Mouse (Mus musculus) stomach, embryonic 16.5 days (tissue): Measurements from ENCODE around the gene Diexf. TPM values are rescaled to one million over a fixed set of nuclear protein-coding genes. Genes with fewer than 3 reads are reported as not detected.

ENCODE experiments used
- ATAC-seq: fragments of 200-750 bp; cut with Nextera tagmentation; 2 replicates; pipeline ENCODE4 v1.8.0; 2017; ENCODE audit warnings: moderate number of reproducible peaks, moderate TSS enrichment; ENCODE audit not compliant: insufficient read depth, low FRiP score
- H3K27ac ChIP-seq: fragments of 300-500 bp; sonication (generic); 2 replicates; pipeline ENCODE4 v1.5.1; 2014; ENCODE audit warnings: low read length
- H3K27me3 ChIP-seq: fragments of 300-500 bp; sonication (generic); 2 replicates; pipeline ENCODE4 v1.6.1; 2014; ENCODE audit warnings: low read length, control low read depth, mixed read lengths; ENCODE audit not compliant: control insufficient read depth, insufficient read depth
- H3K36me3 ChIP-seq: fragments of 300-500 bp; sonication (generic); 2 replicates; pipeline ENCODE4 v1.6.1; 2014; ENCODE audit warnings: low read length; ENCODE audit not compliant: control insufficient read depth, insufficient read depth
- H3K4me1 ChIP-seq: fragments of 300-500 bp; sonication (generic); 2 replicates; pipeline ENCODE4 v1.6.1; 2014; ENCODE audit warnings: low read length, control low read depth, mixed read lengths; ENCODE audit not compliant: control insufficient read depth, insufficient read depth
- H3K4me2 ChIP-seq: fragments of 300-500 bp; sonication (generic); 2 replicates; pipeline ENCODE4 v1.6.1; 2014; ENCODE audit warnings: low read depth, low read length, mixed read lengths
- H3K4me3 ChIP-seq: fragments of 300-500 bp; sonication (generic); replicated peaks from 2 replicates; pipeline ENCODE4 v1.5.1; 2014; ENCODE audit warnings: mild to moderate bottlenecking, low read length
- H3K9ac ChIP-seq: fragments of 300-500 bp; sonication (generic); 2 replicates; pipeline ENCODE4 v1.6.1; 2014; ENCODE audit warnings: low read length
- H3K9me3 ChIP-seq: fragments of 300-500 bp; sonication (generic); replicated peaks from 2 replicates; pipeline ENCODE4 v1.6.1; 2016; ENCODE audit warnings: low read length, control low read depth; ENCODE audit not compliant: control insufficient read depth
- WGBS: fragments of 180-500 bp; shearing (Covaris S2); extraction: QIAGEN DNeasy Blood & Tissue Kit; methylation state at CpG from one replicate; pipeline ENCODE4 v1.1.7; 2014; 5-methylcytosine and 5-hydroxymethylcytosine counted together
- polyA plus RNA-seq: library from polyadenylated mRNA; unstranded; fragments of >200 nt; fragmentation: Nextera tagmentation; extraction: Ambion mirVana; gene quantifications from 2 replicates; pipeline ENCODE4 v1.2.1, GENCODE M21; 2015

Diexf gene
- polyA plus RNA-seq = 6.6 and 6.8 TPM in 2 replicates

DNA sequence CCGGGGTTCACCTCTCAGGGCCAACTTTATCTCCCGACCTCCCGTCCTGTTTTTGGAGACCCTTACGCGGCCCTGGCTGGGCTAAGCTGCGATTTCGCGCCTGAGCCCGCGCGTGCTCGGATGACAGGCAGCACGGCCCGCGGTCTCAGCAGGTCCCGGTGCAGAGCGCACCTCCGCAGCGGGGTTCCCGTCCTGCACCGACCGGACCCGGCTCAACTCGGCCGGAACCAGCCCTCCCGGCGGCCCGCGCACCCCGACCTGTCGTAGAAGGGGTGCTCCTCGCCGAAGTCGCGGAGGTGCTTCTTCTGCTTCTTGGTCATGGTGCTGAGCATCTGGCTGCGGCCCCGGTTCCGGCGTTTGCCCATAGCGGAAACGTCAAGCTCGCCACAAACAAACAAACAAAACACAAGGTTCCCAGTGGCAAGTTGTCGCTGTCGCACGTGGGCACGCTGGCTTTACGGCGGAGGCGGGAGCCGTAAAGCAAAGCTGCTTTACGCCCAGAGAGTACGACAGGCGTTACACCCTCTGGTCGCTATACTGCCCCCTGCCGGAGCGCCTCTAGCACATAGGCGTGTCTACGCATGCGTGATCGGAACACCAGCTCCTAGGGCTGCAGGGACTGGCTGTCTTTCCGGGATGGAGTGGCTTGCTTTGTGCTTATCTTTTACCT is at the start of gene Diexf:
Gene Diexf, minus strand, starts transcription at position 487 of the 670 bp plus-strand sequence.
- no peaks in the 10 kb centered on the region for H3K36me3 ChIP-seq
- H3K27ac ChIP-seq = peak within 1 kb of the TSS; percentile 74
- ATAC-seq = peak; percentile 92
- under 1% methylated on average over 61 of the region's 61 CpGs for WGBS
- no peaks in the 10 kb centered on the region for H3K9me3 ChIP-seq
- peak within 1 kb of the TSS; percentile 96 for H3K4me3 ChIP-seq
- H3K4me2 ChIP-seq = peak within 1 kb of the TSS; percentile 64
- H3K4me1 ChIP-seq = peaks cover 8% of the 10 kb centered on the region
- H3K9ac ChIP-seq = peak within 1 kb of the TSS; percentile 89
- no peaks in the 10 kb centered on the region for H3K27me3 ChIP-seq

GRCm38 (mm10) chr1:193174143-193174733 is 44.2 kb upstream of the Diexf start:
- ATAC-seq = no peak
- Histone ChIP-seq H3K36me3 (no peaks in the 10 kb centered on the region), H3K4me2 (peak overlapping the region; percentile 76), H3K4me3 (peak overlapping the region; percentile 67), H3K27me3 (no peaks in the 10 kb centered on the region), H3K9me3 (no peaks in the 10 kb centered on the region), H3K27ac (peak overlapping the region; percentile 89), H3K4me1 (peaks cover 16% of the 10 kb centered on the region), H3K9ac (peak overlapping the region; percentile 79)
- WGBS = 78% methylated on average over 13 of the region's 13 CpGs

DNA sequence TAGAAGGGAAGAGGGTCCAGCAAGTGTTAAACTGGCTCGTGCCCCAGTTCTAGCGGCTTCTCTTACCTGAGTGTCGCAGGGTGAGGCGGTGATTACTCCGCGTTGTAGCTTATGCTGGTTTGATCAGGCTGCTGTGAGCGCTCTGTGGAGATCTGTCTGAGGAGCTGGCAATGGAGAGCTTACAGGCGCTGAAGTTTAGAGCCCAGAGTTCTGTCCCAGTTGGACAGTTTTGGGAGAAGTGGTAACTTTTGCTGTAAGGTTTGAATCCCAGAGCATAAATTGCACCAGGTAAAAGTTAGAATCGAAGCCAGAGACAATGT is 43.7 kb upstream of the Diexf start:
- Histone ChIP-seq H3K9me3 (no peaks in the 10 kb centered on the region), H3K9ac (peak overlapping the region; percentile 79), H3K27ac (peak overlapping the region; percentile 89), H3K27me3 (no peaks in the 10 kb centered on the region), H3K4me1 (peaks cover 16% of the 10 kb centered on the region), H3K4me2 (peak overlapping the region; percentile 76), H3K36me3 (no peaks in the 10 kb centered on the region), H3K4me3 (peak overlapping the region; percentile 67)
- ATAC-seq = no peak; the same call in none of the 2 replicates
- 14% methylated on average over 9 of the region's 9 CpGs for WGBS

DNA sequence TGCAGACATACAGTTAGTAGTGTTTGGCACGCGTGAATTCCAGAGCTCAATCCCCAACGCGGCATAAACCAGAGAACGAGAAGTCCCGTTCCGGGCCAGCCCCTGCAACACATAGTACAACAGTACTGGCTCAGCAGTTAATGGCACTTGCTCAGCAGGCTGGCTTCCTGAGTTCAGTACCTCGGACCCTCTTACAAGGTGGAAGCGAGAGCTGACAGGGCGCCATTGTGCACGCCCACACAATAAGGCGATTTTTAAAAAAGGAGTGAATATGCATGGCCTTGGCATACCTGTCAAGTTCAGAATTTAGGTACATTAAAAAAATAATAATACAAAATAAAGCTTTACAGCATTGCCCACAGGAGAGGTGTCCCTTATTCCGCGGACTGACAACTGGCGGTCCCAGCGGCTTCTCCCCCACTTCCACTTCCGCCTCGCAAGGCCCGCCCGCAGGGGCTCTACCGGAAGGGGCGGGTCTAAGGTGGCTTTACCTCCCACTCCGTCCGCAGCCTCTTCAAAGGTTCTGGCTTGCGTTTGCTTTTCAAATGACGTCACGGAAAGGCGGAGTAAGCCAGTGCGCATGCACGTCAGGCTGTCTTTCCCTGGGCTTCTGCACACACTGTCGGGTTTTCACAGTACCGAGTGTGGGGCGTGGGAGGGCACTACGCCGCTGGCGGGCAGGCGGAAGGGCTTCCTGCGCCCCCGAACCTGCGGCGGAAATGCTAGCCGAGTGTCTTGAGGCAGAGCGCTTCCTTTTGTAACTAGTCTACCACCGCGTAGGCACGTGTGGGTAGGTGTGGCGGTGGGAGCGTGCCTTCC is 43.1 kb upstream of the Diexf start:
- no peaks in the 10 kb centered on the region for H3K9me3 ChIP-seq
- under 1% methylated on average over 48 of the region's 48 CpGs for WGBS
- H3K4me2 ChIP-seq = peak overlapping the region; percentile 76
- ATAC-seq = peak; percentile 98
- peak overlapping the region; percentile 67 for H3K4me3 ChIP-seq
- H3K27me3 ChIP-seq = no peaks in the 10 kb centered on the region
- H3K4me1 ChIP-seq = peaks cover 16% of the 10 kb centered on the region
- H3K27ac ChIP-seq = peak overlapping the region; percentile 89
- peak overlapping the region; percentile 79 for H3K9ac ChIP-seq
- no peaks in the 10 kb centered on the region for H3K36me3 ChIP-seq

GRCm38 (mm10) chr1:193169856-193170255 is 39.8 kb upstream of the Diexf start:
- peak; percentile 42 for ATAC-seq
- H3K9me3 ChIP-seq = no peaks in the 10 kb centered on the region
- 54% methylated on average over 2 of the region's 2 CpGs for WGBS
- H3K9ac ChIP-seq = no peak overlapping the region
- H3K4me3 ChIP-seq = no peak overlapping the region
- H3K36me3 ChIP-seq = no peaks in the 10 kb centered on the region
- peak overlapping the region; percentile 56; the same call in 1 of the 2 replicates for H3K27ac ChIP-seq
- H3K4me1 ChIP-seq = peaks cover 11% of the 10 kb centered on the region
- no peak overlapping the region for H3K4me2 ChIP-seq
- H3K27me3 ChIP-seq = no peaks in the 10 kb centered on the region

DNA sequence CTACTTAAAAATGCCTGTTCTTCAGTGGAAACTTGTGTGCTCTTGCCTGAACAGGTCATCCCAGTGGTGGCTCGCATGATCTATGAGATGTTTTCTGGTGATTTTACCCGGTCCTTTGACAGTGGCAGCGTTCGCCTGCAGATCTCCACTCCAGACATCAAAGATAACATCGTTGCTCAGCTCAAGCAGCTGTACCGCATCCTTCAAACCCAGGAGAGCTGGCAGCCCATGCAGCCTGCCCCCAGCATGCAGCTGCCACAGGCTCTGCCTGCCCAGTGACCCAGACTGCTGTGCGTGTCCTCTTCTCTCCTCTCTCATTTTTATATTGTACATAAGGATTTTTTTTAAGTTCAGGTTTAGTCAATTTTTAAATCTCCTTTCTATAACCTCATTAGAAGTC is 39.2 kb upstream of the Diexf start:
- no peaks in the 10 kb centered on the region for H3K9me3 ChIP-seq
- H3K9ac ChIP-seq = no peak overlapping the region
- H3K4me1 ChIP-seq = peaks cover 4% of the 10 kb centered on the region
- no peak for ATAC-seq
- no peak overlapping the region for H3K4me3 ChIP-seq
- no peaks in the 10 kb centered on the region for H3K36me3 ChIP-seq
- WGBS = 82% methylated on average over 7 of the region's 7 CpGs
- no peak overlapping the region for H3K4me2 ChIP-seq
- H3K27ac ChIP-seq = no peak overlapping the region; the same call in 1 of the 2 replicates
- H3K27me3 ChIP-seq = no peaks in the 10 kb centered on the region

DNA sequence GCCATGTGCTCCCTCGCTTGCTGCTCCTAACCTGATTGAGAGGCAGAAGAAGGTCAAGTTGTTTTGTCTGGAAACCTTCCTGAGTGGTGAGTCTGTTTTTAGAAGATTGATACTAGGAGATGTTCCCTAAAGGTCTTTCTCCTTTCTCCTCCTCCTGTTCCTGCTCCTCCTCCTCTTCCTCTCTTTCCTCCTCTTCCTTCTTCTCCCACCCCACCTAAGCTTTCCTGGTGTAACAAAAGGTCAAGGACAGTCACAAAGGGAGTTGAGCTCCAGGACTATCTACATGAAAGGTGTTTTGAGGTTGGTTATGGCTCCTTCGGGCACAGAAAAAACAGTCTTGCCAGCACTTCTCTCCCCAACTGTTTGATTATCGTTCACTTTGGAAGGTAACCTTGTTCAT is 37.7 kb upstream of the Diexf start, which contains the start of gene A130010J15Rik:
Gene A130010J15Rik, plus strand, starts transcription at position 301 of the 400 bp plus-strand sequence.
- no peaks in the 10 kb centered on the region; the same call in none of the 2 replicates for H3K4me1 ChIP-seq
- H3K9ac ChIP-seq = no peak within 1 kb of the TSS
- H3K27ac ChIP-seq = peak within 1 kb of the TSS; percentile 59
- no peak within 1 kb of the TSS for H3K4me2 ChIP-seq
- H3K4me3 ChIP-seq = no peak within 1 kb of the TSS
- ATAC-seq = no peak
- 92% methylated on average over 3 of the region's 3 CpGs for WGBS
- H3K9me3 ChIP-seq = no peaks in the 10 kb centered on the region
- H3K36me3 ChIP-seq = no peaks in the 10 kb centered on the region
- no peaks in the 10 kb centered on the region for H3K27me3 ChIP-seq

- peaks cover 24% of the 10 kb centered on the region for H3K4me1 ChIP-seq
- H3K4me2 ChIP-seq = peak overlapping the region; percentile 55
- no peak overlapping the region for H3K27ac ChIP-seq
- H3K4me3 ChIP-seq = peak overlapping the region; percentile 26
- 14% methylated on average over 18 of the region's 18 CpGs for WGBS
- peak; percentile 78 for ATAC-seq
- no peaks in the 10 kb centered on the region for H3K27me3 ChIP-seq
- no peaks in the 10 kb centered on the region for H3K36me3 ChIP-seq
- H3K9me3 ChIP-seq = no peaks in the 10 kb centered on the region
- H3K9ac ChIP-seq = peak overlapping the region; percentile 58
These were observed 30.4 kb upstream of the Diexf start for GRCm38 (mm10) chr1:193160317-193161032.
